Mouse (Mus musculus): ENCODE measurements around the gene Nr1d1. TPM values are rescaled to one million over a fixed set of nuclear protein-coding genes. Genes with fewer than 3 reads are reported as not detected.

The Nr1d1 gene
- total RNA-seq, 2 experiments from 2014 or later: 54.2 to 67.6 TPM

- DNase-seq: peak in 1 of 2 experiments; percentile 51
Observed at GRCm38 (mm10) chr11:98788139-98788538, 13.0 kb upstream of the Nr1d1 start.

DNA sequence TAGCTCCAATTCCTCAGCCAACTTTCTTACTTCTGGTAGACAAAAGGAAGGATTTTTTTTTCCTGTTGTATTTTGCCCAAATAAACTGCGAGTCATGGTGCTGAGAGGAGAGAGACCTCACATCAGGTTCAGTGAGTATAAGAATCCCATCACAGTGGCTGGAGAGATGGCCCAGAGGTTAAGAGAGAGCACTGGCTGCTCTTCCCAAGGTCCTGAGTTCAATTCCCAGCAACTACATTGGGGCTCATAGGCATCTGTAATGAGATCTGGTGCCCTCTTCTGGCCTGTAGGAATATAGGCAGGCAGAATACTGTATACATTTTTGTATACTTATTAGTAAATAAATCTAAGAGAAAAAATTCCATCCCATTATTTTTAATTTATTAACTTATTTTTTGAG, 12.6 kb upstream of the Nr1d1 start:
- no peak for DNase-seq

DNA sequence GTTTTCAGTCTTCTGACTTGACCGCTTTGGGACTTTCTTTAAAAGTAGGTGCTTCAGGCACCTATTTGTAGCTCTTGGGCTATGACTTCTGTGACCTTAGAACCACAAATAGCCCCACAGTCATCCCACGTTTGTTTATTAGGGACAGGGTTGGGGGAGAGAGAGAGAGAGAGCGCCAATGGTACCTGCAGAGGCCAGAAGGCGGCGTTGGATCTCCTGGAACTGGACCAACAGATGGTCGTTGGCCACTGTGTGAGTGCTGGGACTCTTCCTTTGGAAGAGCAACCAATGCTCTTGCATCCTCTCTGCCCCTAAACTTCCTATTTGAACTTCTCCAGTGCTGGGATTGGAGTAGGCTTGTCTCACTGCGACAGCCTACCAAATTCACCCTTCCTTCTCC, 12.1 kb upstream of the Nr1d1 start:
- DNase-seq: no peak

- DNase-seq: peak; percentile 99 to 100
Observed at GRCm38 (mm10) chr11:98786359-98787214, 11.5 kb upstream of the Nr1d1 start.

GRCm38 (mm10) chr11:98785772-98786281, 10.7 kb upstream of the Nr1d1 start:
- peak; percentile 92 to 94 for DNase-seq

DNA sequence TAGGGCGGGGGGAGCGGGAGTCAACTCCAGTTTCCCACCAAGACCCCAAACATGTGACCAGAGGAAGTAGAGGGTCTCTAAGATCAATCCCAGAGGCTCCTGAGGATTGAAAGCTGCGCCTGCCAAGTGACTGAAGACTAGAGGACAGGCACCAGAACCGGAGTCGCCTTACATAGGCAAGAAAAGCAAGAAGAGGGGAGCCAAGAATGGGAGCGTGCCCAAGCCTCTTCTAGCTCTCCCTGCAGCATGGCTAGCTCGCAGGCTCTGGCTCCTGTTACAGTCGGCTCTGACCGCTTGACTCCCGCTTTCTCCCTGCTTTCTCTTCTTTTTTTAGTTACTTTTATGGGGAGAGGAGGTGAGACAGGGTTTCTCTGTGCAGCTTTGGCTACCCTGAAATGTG, 10.1 kb upstream of the Nr1d1 start:
- peak; percentile 57 to 64 for DNase-seq

GRCm38 (mm10) chr11:98784139-98784538, 9.0 kb upstream of the Nr1d1 start:
- peak in 1 of 2 experiments; percentile 49 for DNase-seq

- peak; percentile 97 to 99 for DNase-seq
Observed at GRCm38 (mm10) chr11:98783236-98783696, 8.1 kb upstream of the Nr1d1 start.

- peak in 1 of 2 experiments; percentile 44 for DNase-seq
Observed at GRCm38 (mm10) chr11:98782651-98783235, 7.6 kb upstream of the Nr1d1 start.

DNA sequence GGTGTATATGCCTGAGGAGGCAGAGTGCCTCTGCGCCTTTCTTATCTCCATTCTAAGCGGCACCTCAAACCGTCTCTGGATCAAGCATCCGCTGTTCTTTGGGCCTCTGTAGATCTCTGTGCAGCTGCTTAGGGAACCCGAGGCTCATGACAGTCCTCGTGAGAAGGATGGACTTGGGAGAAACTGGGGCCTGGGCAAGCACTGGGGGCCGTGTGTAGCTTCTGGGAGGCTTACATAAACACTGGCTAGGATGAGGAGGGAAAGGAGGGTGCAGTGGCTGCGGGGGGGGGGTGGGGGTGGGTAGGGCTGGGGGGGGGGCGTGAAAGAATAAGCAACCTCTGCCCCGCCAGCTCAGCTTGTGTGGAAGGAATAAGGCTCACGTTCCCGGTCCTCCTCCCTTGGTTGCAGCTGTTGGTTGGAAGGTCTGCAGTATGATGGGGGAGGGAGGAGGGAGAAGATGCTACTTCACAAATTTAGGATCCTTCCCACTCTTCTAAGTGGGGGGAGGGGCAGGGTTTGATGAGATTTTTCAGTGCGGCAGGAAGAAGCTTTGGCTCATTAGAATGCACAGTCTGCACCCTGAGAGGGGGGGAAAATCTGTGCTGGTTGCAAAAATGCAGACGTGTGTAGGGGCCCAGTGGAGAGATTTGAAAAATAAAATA, 6.8 kb upstream of the Nr1d1 start:
- DNase-seq: peak; percentile 78 to 86

- peak in 1 of 2 experiments; percentile 10 for DNase-seq
Observed at GRCm38 (mm10) chr11:98777888-98778287, 2.8 kb upstream of the Nr1d1 start.

DNA sequence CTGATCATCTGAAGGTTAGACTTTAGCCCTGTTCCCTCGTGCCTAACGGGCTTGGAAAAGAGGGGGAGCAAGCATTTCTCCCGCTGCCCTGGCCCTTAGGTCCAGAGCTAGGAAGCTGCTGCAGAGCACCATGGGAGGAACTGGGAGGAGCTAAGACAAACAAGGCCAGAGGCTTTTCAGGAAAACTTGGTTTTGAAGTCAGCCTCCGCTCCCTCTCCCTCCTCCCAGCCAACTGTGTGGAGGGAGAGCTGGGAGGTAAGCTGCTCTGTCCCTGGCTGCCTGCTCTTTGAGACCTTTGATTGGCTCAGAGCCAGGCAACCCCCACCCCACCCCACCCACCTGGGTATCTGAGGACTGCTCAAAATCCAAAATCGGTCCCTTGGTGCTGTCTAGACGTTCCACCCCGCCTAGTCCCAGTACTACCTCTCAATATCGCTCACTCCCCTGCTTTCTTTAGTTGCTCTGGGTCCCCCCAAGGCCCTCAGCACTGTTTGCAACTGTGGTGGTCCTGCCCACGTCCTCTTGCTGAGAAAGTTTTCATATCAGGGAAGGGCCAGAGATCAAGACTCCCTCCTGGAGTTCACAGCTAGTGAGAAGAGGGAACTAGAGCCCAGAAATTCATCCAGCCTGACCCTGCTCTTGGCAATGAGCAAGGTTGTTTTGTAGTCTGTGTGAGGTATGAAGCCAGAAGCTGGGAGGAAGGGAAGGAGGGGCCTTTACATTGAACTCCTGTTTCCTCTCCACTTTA, 1.9 kb upstream of the Nr1d1 start:
- DNase-seq: peak; percentile 86 to 92

DNA sequence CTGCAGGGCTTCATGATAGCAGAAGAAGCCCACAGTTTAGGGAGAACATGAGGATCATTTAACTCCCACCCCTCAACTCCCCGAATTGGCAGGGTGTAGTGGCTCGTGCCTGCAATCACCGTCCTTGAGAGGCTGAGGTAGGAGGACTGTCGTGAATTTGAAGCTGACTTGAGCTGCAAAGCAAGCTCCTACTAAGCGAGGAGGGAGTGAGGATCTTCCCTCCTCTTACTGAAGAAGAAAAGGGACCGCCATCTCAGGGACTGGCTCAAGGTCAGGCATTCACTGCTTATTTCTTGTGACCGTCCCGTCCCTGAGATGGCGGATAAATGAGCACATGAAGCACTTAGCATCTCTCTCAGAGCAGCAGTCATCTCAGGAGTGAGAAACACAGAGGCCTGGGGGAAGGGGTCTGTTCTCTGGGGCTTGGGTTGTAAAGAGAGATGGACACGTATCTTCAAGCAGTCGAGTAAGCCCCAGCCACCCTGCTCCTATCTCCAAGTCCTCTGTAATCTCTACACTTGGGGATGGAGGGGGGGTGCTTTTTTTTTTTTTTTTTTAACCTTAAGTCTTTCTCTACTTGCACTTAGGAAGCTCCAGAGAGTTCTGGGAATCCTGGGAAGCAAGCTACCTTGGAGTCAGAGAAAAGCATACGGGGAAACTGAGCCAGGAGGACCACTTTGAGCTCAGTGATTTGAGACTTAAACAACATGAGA, 1.1 kb upstream of the Nr1d1 start:
- no peak for DNase-seq

DNA sequence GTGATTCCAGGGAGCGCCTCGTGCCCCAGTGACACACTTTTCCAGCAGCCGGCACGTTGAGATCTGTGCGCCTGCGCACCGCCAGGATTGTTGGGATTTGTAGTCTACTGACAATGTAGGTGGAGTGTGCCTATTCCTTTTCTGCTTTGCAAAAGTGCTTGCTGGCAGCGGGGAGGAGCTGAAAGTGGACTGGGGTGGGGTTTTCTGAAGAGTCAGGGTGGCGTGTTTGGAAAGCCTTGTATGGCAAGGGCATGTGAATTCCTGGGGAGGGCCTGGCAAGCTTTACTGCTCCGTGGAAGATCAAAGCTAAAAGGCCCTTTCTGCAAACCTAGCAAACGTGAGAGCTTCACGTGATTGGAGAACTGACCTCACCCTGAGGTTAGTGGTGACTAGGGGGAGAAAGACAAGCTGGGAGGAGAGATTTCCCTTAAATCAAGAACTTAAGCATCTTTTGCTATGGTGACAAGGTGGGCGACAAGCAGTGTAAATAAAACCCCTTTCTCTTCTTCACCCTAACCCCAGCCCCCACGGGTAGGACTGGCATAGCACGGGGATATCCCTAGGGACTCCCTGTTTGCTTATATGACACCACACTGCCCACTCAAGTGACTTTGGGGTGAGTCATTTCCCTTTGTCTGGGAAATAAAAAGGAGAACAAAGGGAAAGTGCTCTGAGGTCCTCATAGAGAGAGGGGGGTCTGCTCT, 367 bp upstream of the Nr1d1 start:
- DNase-seq: peak; percentile 100

- DNase-seq: peak; percentile 100
Observed at GRCm38 (mm10) chr11:98773635-98774295, 1.4 kb downstream of the Nr1d1 start.

DNA sequence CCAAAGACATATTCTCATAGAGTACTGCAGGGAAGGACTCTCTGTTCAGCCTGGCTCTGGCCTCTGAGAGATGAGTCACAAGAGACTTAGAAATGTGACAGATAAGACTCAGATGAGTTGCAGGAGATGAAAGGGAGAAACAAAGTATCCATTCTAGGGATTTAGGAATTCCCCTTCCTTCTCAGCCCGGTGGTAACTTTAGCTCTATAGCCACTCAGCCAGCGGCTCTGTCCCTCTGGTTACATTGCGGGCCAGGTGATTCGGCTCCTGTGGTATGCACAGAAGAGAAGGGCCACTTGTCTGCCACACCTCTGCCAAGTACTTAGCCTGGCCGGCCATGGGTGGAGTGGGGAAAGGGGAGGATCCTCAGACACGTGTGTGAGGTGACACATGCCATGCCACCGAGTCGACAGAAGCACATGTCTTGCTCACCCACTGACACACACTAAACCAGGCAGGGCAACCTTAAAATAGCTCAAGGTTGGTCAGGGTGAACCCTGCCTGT, 2.4 kb downstream of the Nr1d1 start:
- peak; percentile 86 to 92 for DNase-seq

DNA sequence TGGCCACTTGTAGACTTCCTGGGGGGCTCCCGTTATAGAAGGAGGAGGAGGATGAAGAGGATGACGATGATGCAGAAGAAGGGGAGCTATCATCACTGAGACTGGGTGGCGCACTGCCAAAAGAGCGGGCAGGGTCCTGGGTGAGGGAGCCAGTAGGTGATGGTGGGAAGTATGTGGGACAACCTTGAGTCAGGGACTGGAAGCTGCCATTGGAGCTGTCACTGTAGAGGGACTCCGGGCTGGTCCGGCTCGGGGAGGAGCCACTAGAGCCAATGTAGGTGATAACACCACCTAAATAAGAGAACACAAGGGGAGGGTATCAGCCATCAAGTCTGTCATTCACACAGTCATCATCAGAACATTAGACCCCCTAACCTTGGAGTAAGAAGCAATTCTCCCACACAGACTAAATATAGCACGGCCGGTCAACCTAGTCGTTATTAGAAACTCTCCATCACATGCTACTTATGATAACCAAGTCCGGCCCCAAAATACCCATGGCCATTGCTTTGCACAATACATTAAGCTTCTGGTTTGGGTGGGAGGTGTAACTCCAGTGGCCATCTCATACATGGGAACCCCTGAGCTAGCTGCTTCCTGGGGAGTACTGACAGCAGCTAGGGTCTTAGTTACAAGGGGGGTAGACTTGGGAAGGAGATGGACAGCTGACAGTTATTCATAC, 3.1 kb downstream of the Nr1d1 start:
- peak; percentile 45 to 74 for DNase-seq

DNA sequence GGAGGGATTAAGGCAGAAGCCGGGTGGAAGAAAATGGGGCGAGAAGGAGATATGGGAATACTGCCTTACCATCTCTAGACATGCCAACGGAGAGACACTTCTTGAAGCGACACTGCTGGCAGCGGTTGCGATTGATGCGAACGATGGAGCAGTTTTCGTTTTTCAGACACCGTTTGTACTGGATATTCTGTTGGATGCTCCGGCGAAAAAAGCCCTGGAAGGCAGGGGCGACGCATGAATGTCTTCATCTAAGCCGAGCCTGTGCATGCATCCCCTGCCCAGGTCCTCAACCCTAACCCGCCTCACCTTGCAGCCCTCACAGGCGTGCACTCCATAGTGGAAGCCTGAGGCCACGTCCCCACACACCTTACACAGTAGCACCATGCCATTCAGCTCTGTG, 4.0 kb downstream of the Nr1d1 start:
- DNase-seq: peak in 1 of 2 experiments; percentile 57
